Mouse (Mus musculus) adrenal gland, adult (tissue): ENCODE data around the gene Ggnbp2.
A peak's percentile ranks its signal among the peaks of the same experiment; 100 is the strongest.

ENCODE experiments used
- DNase-seq, 2 experiments: peaks; one replicate each; pipeline ENCODE4 v3.0.0; 2022 to 2023; ENCODE audit warnings: low spot score in 1 of 2; ENCODE audit not compliant: inconsistent age in 2 of 2

Ggnbp2 gene

GRCm38 (mm10) chr11:84870337-84871043 is at the start of gene Ggnbp2:
Gene Ggnbp2 (minus strand): TSS chr11:84870817.
- peak; percentile 93 to 97 for DNase-seq

GRCm38 (mm10) chr11:84919951-84920350 is 49.3 kb upstream of the Ggnbp2 start:
- no peak for DNase-seq

- peak in 1 of 2 experiments; percentile 65 for DNase-seq
Measured at GRCm38 (mm10) chr11:84919276-84919675, 48.7 kb upstream of the Ggnbp2 start.

GRCm38 (mm10) chr11:84918425-84918824 is 47.8 kb upstream of the Ggnbp2 start:
- DNase-seq = peak; percentile 71 to 92

GRCm38 (mm10) chr11:84916703-84917300 is 46.2 kb upstream of the Ggnbp2 start:
- DNase-seq = no peak

GRCm38 (mm10) chr11:84916053-84916702 is 45.6 kb upstream of the Ggnbp2 start, which contains the start of gene Znhit3:
Gene Znhit3 (minus strand): TSS chr11:84916366.
- peak; percentile 86 to 96 for DNase-seq

GRCm38 (mm10) chr11:84914673-84915072 is 44.1 kb upstream of the Ggnbp2 start:
- DNase-seq = no peak

- no peak for DNase-seq
Measured at GRCm38 (mm10) chr11:84910411-84910810, 39.8 kb upstream of the Ggnbp2 start.

GRCm38 (mm10) chr11:84908480-84908879 is 37.9 kb upstream of the Ggnbp2 start:
- no peak for DNase-seq

- no peak for DNase-seq
Measured at GRCm38 (mm10) chr11:84907081-84907480, 36.5 kb upstream of the Ggnbp2 start.

GRCm38 (mm10) chr11:84904597-84905144 is 34.1 kb upstream of the Ggnbp2 start:
- no peak for DNase-seq

GRCm38 (mm10) chr11:84893113-84893512 is 22.5 kb upstream of the Ggnbp2 start:
- no peak for DNase-seq

GRCm38 (mm10) chr11:84891705-84892104 is 21.1 kb upstream of the Ggnbp2 start:
- no peak for DNase-seq

GRCm38 (mm10) chr11:84889492-84889891 is 18.9 kb upstream of the Ggnbp2 start:
- DNase-seq = no peak

- no peak for DNase-seq
Measured at GRCm38 (mm10) chr11:84888025-84888424, 17.4 kb upstream of the Ggnbp2 start.

- no peak for DNase-seq
Measured at GRCm38 (mm10) chr11:84886767-84887511, 16.3 kb upstream of the Ggnbp2 start.

- no peak for DNase-seq
Measured at GRCm38 (mm10) chr11:84886236-84886635, 15.6 kb upstream of the Ggnbp2 start.

- no peak for DNase-seq
Measured at GRCm38 (mm10) chr11:84885238-84885637, 14.6 kb upstream of the Ggnbp2 start.

GRCm38 (mm10) chr11:84882346-84882745 is 11.7 kb upstream of the Ggnbp2 start:
- no peak for DNase-seq

- no peak for DNase-seq
Measured at GRCm38 (mm10) chr11:84880971-84881370, 10.4 kb upstream of the Ggnbp2 start.

GRCm38 (mm10) chr11:84880465-84880961 is 9.9 kb upstream of the Ggnbp2 start:
- DNase-seq = peak; percentile 62 to 88
